Mouse (Mus musculus) hindbrain, embryonic 12.5 days (tissue): ENCODE measurements around the gene Serp2. TPM values are rescaled to one million over a fixed set of nuclear protein-coding genes. Genes with fewer than 3 reads are reported as not detected.

Source experiments
- ATAC-seq: fragments of 200-750 bp; cut with Nextera tagmentation; 2 replicates; pipeline ENCODE4 v1.8.0; 2017; ENCODE audit warnings: moderate TSS enrichment; ENCODE audit not compliant: low FRiP score
- H3K27ac ChIP-seq: fragments of 300-500 bp; sonication (generic); 2 replicates; pipeline ENCODE4 v1.5.1; 2016; ENCODE audit warnings: mild to moderate bottlenecking
- H3K27me3 ChIP-seq: fragments of 300-500 bp; sonication (generic); 2 replicates; pipeline ENCODE4 v1.6.1; 2016; ENCODE audit warnings: mild to moderate bottlenecking
- H3K36me3 ChIP-seq: fragments of 300-500 bp; sonication (generic); 2 replicates; pipeline ENCODE4 v1.6.1; 2016; ENCODE audit warnings: mild to moderate bottlenecking
- H3K4me1 ChIP-seq: fragments of 300-500 bp; sonication (generic); 2 replicates; pipeline ENCODE4 v1.6.1; 2016
- H3K4me2 ChIP-seq: fragments of 300-500 bp; sonication (generic); replicated peaks from 2 replicates; pipeline ENCODE4 v1.6.1; 2016; ENCODE audit warnings: mild to moderate bottlenecking
- H3K4me3 ChIP-seq: fragments of 300-500 bp; sonication (generic); 2 replicates; pipeline ENCODE4 v1.5.1; 2016; ENCODE audit warnings: mild to moderate bottlenecking
- H3K9ac ChIP-seq: fragments of 300-500 bp; sonication (generic); 2 replicates; pipeline ENCODE4 v1.6.1; 2016; ENCODE audit warnings: mild to moderate bottlenecking, moderate library complexity
- H3K9me3 ChIP-seq: fragments of 300-500 bp; sonication (generic); replicated peaks from 2 replicates; pipeline ENCODE4 v1.6.1; 2016; ENCODE audit warnings: mild to moderate bottlenecking
- WGBS: fragments of 180-500 bp; shearing (Covaris S2); methylation state at CpG from one replicate; pipeline ENCODE4 v1.1.7; 2016; 5-methylcytosine and 5-hydroxymethylcytosine counted together
- polyA plus RNA-seq: library from polyadenylated mRNA; unstranded; fragments of >200 nt; fragmentation: Nextera tagmentation; extraction: Ambion mirVana; gene quantifications from 2 replicates; pipeline ENCODE4 v1.2.1, GENCODE M21; 2016

Gene Serp2
- polyA plus RNA-seq, 1 experiment from 2014 or later: 59.0 TPM

GRCm38 (mm10) chr14:76503231-76503851 lies 53.3 kb downstream of the Serp2 start:
- whole genome bisulfite sequencing: 6% methylated on average over 13 of the region's 13 CpGs
- H3K4me1 ChIP-seq: peaks cover 23% of the 10 kb centered on the region
- H3K4me2 ChIP-seq: peak overlapping the region; percentile 93
- no peak for ATAC-seq
- no peaks in the 10 kb centered on the region for H3K27me3 ChIP-seq
- peak overlapping the region; percentile 98; the same call in 1 of the 2 replicates for H3K9ac ChIP-seq
- H3K27ac ChIP-seq: peak overlapping the region; percentile 100
- peak overlapping the region; percentile 75 for H3K4me3 ChIP-seq
- peaks cover 17% of the 10 kb centered on the region for H3K36me3 ChIP-seq
- H3K9me3 ChIP-seq: no peaks in the 10 kb centered on the region

- peak overlapping the region; percentile 49; the same call in 1 of the 2 replicates for H3K27ac ChIP-seq
- no peak overlapping the region; the same call in 1 of the 2 replicates for H3K9ac ChIP-seq
- H3K27me3 ChIP-seq: no peaks in the 10 kb centered on the region
Measured at GRCm38 (mm10) chr14:76500036-76500435, 56.7 kb downstream of the Serp2 start.

GRCm38 (mm10) chr14:76499492-76499891 lies 57.2 kb downstream of the Serp2 start:
- Histone ChIP-seq H3K9me3 (no peaks in the 10 kb centered on the region), H3K4me1 (peaks cover 10% of the 10 kb centered on the region; the same call in 1 of the 2 replicates), H3K4me2 (no peak overlapping the region), H3K27me3 (no peaks in the 10 kb centered on the region), H3K36me3 (0 out of 2 replicates have a peak, but pooled peaks cover 2% of the 10 kb centered on the region), H3K9ac (no peak overlapping the region), H3K27ac (no peak overlapping the region), H3K4me3 (no peak overlapping the region)
- no peak for ATAC-seq
- 80% methylated on average over 6 of the region's 6 CpGs for WGBS

More at GRCm38 (mm10) chr14:76500036-76500435, 56.7 kb downstream of the Serp2 start:
- 24% methylated on average over 5 of the region's 5 CpGs for WGBS
- Histone ChIP-seq H3K4me3 (no peak overlapping the region), H3K4me1 (peaks cover 5% of the 10 kb centered on the region; the same call in 1 of the 2 replicates), H3K4me2 (no peak overlapping the region), H3K36me3 (no peaks in the 10 kb centered on the region), H3K9me3 (no peaks in the 10 kb centered on the region)
- ATAC-seq: no peak

GRCm38 (mm10) chr14:76498210-76498609 lies 58.5 kb downstream of the Serp2 start:
- H3K27me3 ChIP-seq: no peaks in the 10 kb centered on the region
- 59% methylated on average over 7 of the region's 7 CpGs for WGBS
- H3K4me3 ChIP-seq: no peak overlapping the region
- no peak overlapping the region for H3K27ac ChIP-seq
- H3K9me3 ChIP-seq: no peaks in the 10 kb centered on the region
- ATAC-seq: no peak
- H3K4me2 ChIP-seq: no peak overlapping the region
- H3K9ac ChIP-seq: no peak overlapping the region
- peaks cover 13% of the 10 kb centered on the region; the same call in 1 of the 2 replicates for H3K36me3 ChIP-seq
- H3K4me1 ChIP-seq: peaks cover 10% of the 10 kb centered on the region; the same call in 1 of the 2 replicates

- Histone ChIP-seq H3K36me3 (peaks cover 13% of the 10 kb centered on the region; the same call in 1 of the 2 replicates), H3K4me2 (no peak overlapping the region), H3K27me3 (no peaks in the 10 kb centered on the region), H3K4me3 (no peak overlapping the region), H3K9ac (no peak overlapping the region), H3K9me3 (no peaks in the 10 kb centered on the region), H3K4me1 (peaks cover 10% of the 10 kb centered on the region; the same call in 1 of the 2 replicates), H3K27ac (no peak overlapping the region)
- no peak for ATAC-seq
- WGBS: 62% methylated on average over 9 of the region's 9 CpGs
Measured at GRCm38 (mm10) chr14:76497187-76497586, 59.5 kb downstream of the Serp2 start.

- no peak overlapping the region for H3K9ac ChIP-seq
- H3K9me3 ChIP-seq: no peaks in the 10 kb centered on the region
- H3K27ac ChIP-seq: no peak overlapping the region
- peaks cover 13% of the 10 kb centered on the region; the same call in 1 of the 2 replicates for H3K36me3 ChIP-seq
- no peak for ATAC-seq
- peaks cover 6% of the 10 kb centered on the region; the same call in 1 of the 2 replicates for H3K4me1 ChIP-seq
- H3K4me2 ChIP-seq: no peak overlapping the region
- 51% methylated on average over 5 of the region's 5 CpGs for WGBS
- H3K27me3 ChIP-seq: no peaks in the 10 kb centered on the region
- H3K4me3 ChIP-seq: no peak overlapping the region
Measured at GRCm38 (mm10) chr14:76495022-76495421, 61.7 kb downstream of the Serp2 start.

GRCm38 (mm10) chr14:76489128-76489527 lies 67.6 kb downstream of the Serp2 start:
- Histone ChIP-seq H3K4me2 (no peak overlapping the region), H3K4me3 (no peak overlapping the region), H3K9ac (no peak overlapping the region), H3K9me3 (no peaks in the 10 kb centered on the region), H3K4me1 (peaks cover 10% of the 10 kb centered on the region), H3K36me3 (peaks cover 9% of the 10 kb centered on the region; the same call in 1 of the 2 replicates), H3K27me3 (no peaks in the 10 kb centered on the region), H3K27ac (peak overlapping the region; percentile 12)
- 0 out of 2 replicates have a peak, but pooled peaks have one; percentile 38 for ATAC-seq
- 63% methylated on average over 2 of the region's 2 CpGs for WGBS

- Histone ChIP-seq H3K27ac (peak overlapping the region; percentile 12), H3K4me3 (no peak overlapping the region), H3K36me3 (peaks cover 1% of the 10 kb centered on the region; the same call in 1 of the 2 replicates), H3K27me3 (no peaks in the 10 kb centered on the region), H3K4me1 (peaks cover 10% of the 10 kb centered on the region), H3K4me2 (no peak overlapping the region), H3K9ac (0 out of 2 replicates have a peak overlapping the region, but pooled peaks have one; percentile 19), H3K9me3 (no peaks in the 10 kb centered on the region)
- 72% methylated on average over 18 of the region's 18 CpGs for WGBS
- ATAC-seq: no peak
Measured at GRCm38 (mm10) chr14:76488101-76489044, 68.3 kb downstream of the Serp2 start.

- Histone ChIP-seq H3K9ac (no peak overlapping the region), H3K4me3 (no peak overlapping the region), H3K4me1 (peaks cover 11% of the 10 kb centered on the region), H3K36me3 (no peaks in the 10 kb centered on the region), H3K27me3 (no peaks in the 10 kb centered on the region), H3K4me2 (no peak overlapping the region), H3K9me3 (no peaks in the 10 kb centered on the region), H3K27ac (0 out of 2 replicates have a peak overlapping the region, but pooled peaks have one; percentile 12)
- 85% methylated on average over 16 of the region's 16 CpGs for WGBS
- no peak for ATAC-seq
Measured at GRCm38 (mm10) chr14:76487609-76488008, 69.1 kb downstream of the Serp2 start.

- Histone ChIP-seq H3K9me3 (no peaks in the 10 kb centered on the region), H3K4me2 (no peak overlapping the region), H3K4me3 (no peak overlapping the region), H3K9ac (no peak overlapping the region), H3K36me3 (no peaks in the 10 kb centered on the region), H3K27me3 (no peaks in the 10 kb centered on the region), H3K4me1 (peaks cover 16% of the 10 kb centered on the region), H3K27ac (no peak overlapping the region)
- whole genome bisulfite sequencing: 100% methylated on average over 1 of the region's 1 CpGs
- ATAC-seq: no peak
Measured at GRCm38 (mm10) chr14:76483701-76484100, 73.0 kb downstream of the Serp2 start.
